Mouse (Mus musculus) leukemia stem cell, adult 10-12 weeks (primary cell): ENCODE results near the gene Hsdl2. TPM values are rescaled to one million over a fixed set of nuclear protein-coding genes. Genes with fewer than 3 reads are reported as not detected.

Experiments
- polyA plus RNA-seq: library from polyadenylated mRNA; stranded (reverse); fragments of >175 nt; gene quantifications from 2 replicates; pipeline ENCODE4 v1.2.3, GENCODE M21; 2012; ENCODE audit warnings: low replicate concordance

Hsdl2 gene
- polyA plus RNA-seq = 2.5 and 3.7 TPM in 2 replicates

GRCm38 (mm10) chr4:59581314-59582185 is at the start of gene Hsdl2:
Gene Hsdl2, plus strand, starts transcription at chr4:59581563.

GRCm38 (mm10) chr4:59549175-59549976 is 32.0 kb upstream of the Hsdl2 start, which contains the start of gene Ptbp3:
Gene Ptbp3, minus strand, starts transcription at chr4:59549364.

GRCm38 (mm10) chr4:59625998-59626910 is 44.9 kb downstream of the Hsdl2 start, which contains the start of gene E130308A19Rik:
Gene E130308A19Rik, plus strand, starts transcription at chr4:59626211.

Other genes starting within 250 kb of the Hsdl2 start
- 1.4 and 2.4 TPM in 2 replicates for gene Susd1, start 142.9 kb upstream of the Hsdl2 start, polyA plus RNA-seq
- 61.4 and 169 TPM in 2 replicates for gene Ptbp3, start 32.2 kb upstream of the Hsdl2 start, polyA plus RNA-seq
- 8.3 and 9.7 TPM in 2 replicates for gene E130308A19Rik, start 44.6 kb downstream of the Hsdl2 start, polyA plus RNA-seq
- 9.1 and 9.6 TPM in 2 replicates for gene Inip, start 220.0 kb downstream of the Hsdl2 start, polyA plus RNA-seq
- 6.6 and 16.8 TPM in 2 replicates for gene Snx30, start 224.3 kb downstream of the Hsdl2 start, polyA plus RNA-seq